Mouse (Mus musculus): Measurements from ENCODE around the gene Anapc2. TPM values are rescaled to one million over a fixed set of nuclear protein-coding genes. Genes with fewer than 3 reads are reported as not detected.

The Anapc2 gene
- total and polyA plus RNA-seq, 3 experiments = 13.0 to 55.2 (median 14.5) TPM

- TF ChIP-seq RAD21 (IDR thresholded peaks at IDR 0.05; ENCODE audit: low read depth, low read length) = no peak
Measured at GRCm38 (mm10) chr2:25236614-25237013, 35.7 kb upstream of the Anapc2 start, which contains the start of gene Rnf224 (continued).

- H3K9me3 ChIP-seq (replicated peaks; ENCODE audit: low read length) = no peaks in the 10 kb centered on the region
- no peak overlapping the region for H3K27ac ChIP-seq (ENCODE audit: insufficient read depth, low read depth)
- no peak for DNase-seq (ENCODE audit: extremely low read depth)
- no peak overlapping the region for H3K9ac ChIP-seq (ENCODE audit: insufficient read depth, low read depth)
- dilution Hi-C loops (cut with MboI; ENCODE audit: extremely low pct_ligation_motif_present, extremely low pct_unique_long_range_greater_than_20kb, low sequenced_read_pairs) = no loop called here
- no peak overlapping the region for H3K4me2 ChIP-seq (ENCODE audit: insufficient read depth, low read depth, poor library complexity, severe bottlenecking)
- H3K79me2 ChIP-seq (replicated peaks; ENCODE audit: control insufficient read depth, extremely low read depth, insufficient read depth, poor library complexity, severe bottlenecking) = no peaks in the 10 kb centered on the region
- no peak for TF ChIP-seq MXI1 (IDR thresholded peaks at IDR 0.05; ENCODE audit: low read depth, low read length)
- TF ChIP-seq ZKSCAN1 (IDR thresholded peaks at IDR 0.05; ENCODE audit: borderline replicate concordance, low read depth, low read length) = no peak
- TF ChIP-seq RCOR1 (conservative IDR thresholded peaks at IDR 0.05; ENCODE audit: low read depth, low read length) = no peak
- TF ChIP-seq PAX5 (IDR thresholded peaks at IDR 0.05; ENCODE audit: low read length) = no peak
- TF ChIP-seq KAT2A (IDR thresholded peaks at IDR 0.05; ENCODE audit: insufficient replicate concordance, low read length) = no peak
- TF ChIP-seq SIN3A (IDR thresholded peaks at IDR 0.05; ENCODE audit: low read length) = no peak
- TF ChIP-seq CHD1 (IDR thresholded peaks at IDR 0.05; ENCODE audit: low read depth, low read length) = no peak
- no peak for TF ChIP-seq JUND (conservative IDR thresholded peaks at IDR 0.05; ENCODE audit: low read depth, low read length)
- TF ChIP-seq MAZ (IDR thresholded peaks at IDR 0.05; ENCODE audit: low read depth, low read length) = no peak
- no peak for TF ChIP-seq GABPA (IDR thresholded peaks at IDR 0.05; ENCODE audit: insufficient replicate concordance, low read depth, low read length)
- TF ChIP-seq HCFC1 (IDR thresholded peaks at IDR 0.05; ENCODE audit: low read depth, low read length) = no peak
- no peak for TF ChIP-seq ELF1 (IDR thresholded peaks at IDR 0.05; ENCODE audit: low read depth, low read length)
- no peak for TF ChIP-seq MAX (IDR thresholded peaks at IDR 0.05; ENCODE audit: low read length)
- no peak for TF ChIP-seq RAD21 (IDR thresholded peaks at IDR 0.05; ENCODE audit: low read depth, low read length)
- TF ChIP-seq ZNF384 (IDR thresholded peaks at IDR 0.05; ENCODE audit: low read depth, low read length) = no peak
- H3K4me3 ChIP-seq (replicated peaks in 1 of 3; ENCODE audit: low read depth in 2 of 3, low read length in 2 of 3, poor library complexity in 1 of 3) = no peak overlapping the region
- peaks cover 12 to 21% of the 10 kb centered on the region in 2 experiments for H3K4me1 ChIP-seq (ENCODE audit: control insufficient read depth in 1 of 2, insufficient read depth in 2 of 2)
- no peaks in the 10 kb centered on the region for H3K36me3 ChIP-seq (replicated peaks in 1 of 2; ENCODE audit: control insufficient read depth in 1 of 2, insufficient read depth in 1 of 2, low read length in 1 of 2)
- in situ Hi-C loops (cut with MboI; ENCODE audit: low pct_ligation_motif_present, low pct_unique_long_range_greater_than_20kb, low sequenced_read_pairs) = no loop called here
- peaks cover 83% of the 10 kb centered on the region for H3K27me3 ChIP-seq (replicated peaks)
Measured at GRCm38 (mm10) chr2:25237522-25237921, 34.8 kb upstream of the Anapc2 start.

GRCm38 (mm10) chr2:25238106-25238505, 34.2 kb upstream of the Anapc2 start:
- Histone ChIP-seq H3K36me3 (replicated peaks in 1 of 2; ENCODE audit: control insufficient read depth in 1 of 2, insufficient read depth in 1 of 2, low read length in 1 of 2) (no peaks in the 10 kb centered on the region), H3K9me3 (replicated peaks; ENCODE audit: low read length) (no peaks in the 10 kb centered on the region), H3K4me3 (replicated peaks in 1 of 3; ENCODE audit: low read depth in 2 of 3, low read length in 2 of 3, poor library complexity in 1 of 3) (no peak overlapping the region), H3K4me1 (ENCODE audit: control insufficient read depth in 1 of 2, insufficient read depth in 2 of 2) (peaks cover 12 to 21% of the 10 kb centered on the region in 2 experiments), H3K27me3 (replicated peaks) (peaks cover 77% of the 10 kb centered on the region), H3K79me2 (replicated peaks; ENCODE audit: control insufficient read depth, extremely low read depth, insufficient read depth, poor library complexity, severe bottlenecking) (no peaks in the 10 kb centered on the region), H3K9ac (ENCODE audit: insufficient read depth, low read depth) (no peak overlapping the region), H3K4me2 (ENCODE audit: insufficient read depth, low read depth, poor library complexity, severe bottlenecking) (no peak overlapping the region), H3K27ac (ENCODE audit: insufficient read depth, low read depth) (no peak overlapping the region)
- dilution Hi-C loops (cut with MboI; ENCODE audit: extremely low pct_ligation_motif_present, extremely low pct_unique_long_range_greater_than_20kb, low sequenced_read_pairs) (no loop called here), in situ Hi-C loops (cut with MboI; ENCODE audit: low pct_ligation_motif_present, low pct_unique_long_range_greater_than_20kb, low sequenced_read_pairs) (no loop called here)
- DNase-seq (ENCODE audit: extremely low read depth) = no peak
- TF ChIP-seq RCOR1 (conservative IDR thresholded peaks at IDR 0.05; ENCODE audit: low read depth, low read length) = no peak
- no peak for TF ChIP-seq ETS1 (conservative IDR thresholded peaks at IDR 0.05; ENCODE audit: low read depth, low read length)
- TF ChIP-seq ZC3H11A (IDR thresholded peaks at IDR 0.05; ENCODE audit: low read depth, low read length) = no peak
- no peak for TF ChIP-seq RAD21 (IDR thresholded peaks at IDR 0.05; ENCODE audit: low read depth, low read length)
- TF ChIP-seq MEF2A (IDR thresholded peaks at IDR 0.05; ENCODE audit: borderline replicate concordance, low read depth, low read length) = no peak
- no peak for TF ChIP-seq GABPA (IDR thresholded peaks at IDR 0.05; ENCODE audit: insufficient replicate concordance, low read depth, low read length)
- TF ChIP-seq SMC3 (IDR thresholded peaks at IDR 0.05; ENCODE audit: low read depth, low read length) = no peak
- no peak for TF ChIP-seq BHLHE40 (IDR thresholded peaks at IDR 0.05; ENCODE audit: low read depth, low read length)
- TF ChIP-seq NELFE (IDR thresholded peaks at IDR 0.05; ENCODE audit: low read depth, low read length) = no peak
- TF ChIP-seq TBP (conservative IDR thresholded peaks at IDR 0.05; ENCODE audit: low read depth, low read length) = no peak
- no peak for TF ChIP-seq E2F4 (IDR thresholded peaks at IDR 0.05; ENCODE audit: insufficient replicate concordance, low read depth, low read length)
- TF ChIP-seq NRF1 (IDR thresholded peaks at IDR 0.05; ENCODE audit: low read depth, low read length) = no peak
- TF ChIP-seq USF2 (conservative IDR thresholded peaks at IDR 0.05; ENCODE audit: low read depth, low read length) = no peak
- TF ChIP-seq EP300 (IDR thresholded peaks at IDR 0.05; ENCODE audit: low read length) = no peak

Measured in CH12.LX (cell line).